Mouse (Mus musculus): ENCODE results near the gene Ckmt1. TPM values are rescaled to one million over a fixed set of nuclear protein-coding genes. Genes with fewer than 3 reads are reported as not detected.

Ckmt1 gene
- polyA plus RNA-seq, 1 experiment from 2014 or later: 19.6 TPM

Other genes starting within 250 kb of the Ckmt1 start
- not detected in 2 replicates for gene Tgm7, start 247.9 kb upstream of the Ckmt1 start, polyA plus RNA-seq (2016; fragmentation: Nextera tagmentation; extraction: Ambion mirVana)
- 31.8 and 32.8 TPM in 2 replicates for gene Adal, start 217.3 kb upstream of the Ckmt1 start, polyA plus RNA-seq (2016; fragmentation: Nextera tagmentation; extraction: Ambion mirVana)
- 21.1 and 22.0 TPM in 2 replicates for gene Lcmt2, start 217.1 kb upstream of the Ckmt1 start, polyA plus RNA-seq (2016; fragmentation: Nextera tagmentation; extraction: Ambion mirVana)
- gene Tubgcp4, start 187.1 kb upstream of the Ckmt1 start, polyA plus RNA-seq (2016; fragmentation: Nextera tagmentation; extraction: Ambion mirVana): 71.3 and 74.9 TPM in 2 replicates
- 11.2 and 11.7 TPM in 2 replicates for gene Zscan29, start 186.6 kb upstream of the Ckmt1 start, polyA plus RNA-seq (2016; fragmentation: Nextera tagmentation; extraction: Ambion mirVana)
- gene Trp53bp1, start 86.3 kb upstream of the Ckmt1 start, polyA plus RNA-seq (2016; fragmentation: Nextera tagmentation; extraction: Ambion mirVana): 177 and 178 TPM in 2 replicates
- 10.3 and 12.6 TPM in 2 replicates for gene Map1a, start 68.1 kb upstream of the Ckmt1 start, polyA plus RNA-seq (2016; fragmentation: Nextera tagmentation; extraction: Ambion mirVana)
- gene Ppip5k1, start 2.3 kb upstream of the Ckmt1 start, polyA plus RNA-seq (2016; fragmentation: Nextera tagmentation; extraction: Ambion mirVana): 13.0 and 13.1 TPM in 2 replicates
- not detected in 2 replicates for gene Strc, start 29.5 kb downstream of the Ckmt1 start, polyA plus RNA-seq (2016; fragmentation: Nextera tagmentation; extraction: Ambion mirVana)
- 497 and 518 TPM in 2 replicates for gene Pdia3, start 56.1 kb downstream of the Ckmt1 start, polyA plus RNA-seq (2016; fragmentation: Nextera tagmentation; extraction: Ambion mirVana)
- 4.1 and 4.5 TPM in 2 replicates for gene Catsper2, start 56.1 kb downstream of the Ckmt1 start, polyA plus RNA-seq (2016; fragmentation: Nextera tagmentation; extraction: Ambion mirVana)
- gene Ell3, start 86.6 kb downstream of the Ckmt1 start, polyA plus RNA-seq (2016; fragmentation: Nextera tagmentation; extraction: Ambion mirVana): 2.4 and 2.5 TPM in 2 replicates
- 470 and 490 TPM in 2 replicates for gene Serf2, start 91.5 kb downstream of the Ckmt1 start, polyA plus RNA-seq (2016; fragmentation: Nextera tagmentation; extraction: Ambion mirVana)
- 97.6 and 113 TPM in 2 replicates for gene Hypk, start 95.6 kb downstream of the Ckmt1 start, polyA plus RNA-seq (2016; fragmentation: Nextera tagmentation; extraction: Ambion mirVana)
- 0.46 and 0.79 TPM in 2 replicates for gene Serinc4, start 99.1 kb downstream of the Ckmt1 start, polyA plus RNA-seq (2016; fragmentation: Nextera tagmentation; extraction: Ambion mirVana)
- gene Mfap1b, start 116.4 kb downstream of the Ckmt1 start, polyA plus RNA-seq (2016; fragmentation: Nextera tagmentation; extraction: Ambion mirVana): 74.2 and 77.8 TPM in 2 replicates
- 32.0 and 35.3 TPM in 2 replicates for gene Mfap1a, start 149.0 kb downstream of the Ckmt1 start, polyA plus RNA-seq (2016; fragmentation: Nextera tagmentation; extraction: Ambion mirVana)
- 8.1 and 8.5 TPM in 2 replicates for gene Wdr76, start 149.0 kb downstream of the Ckmt1 start, polyA plus RNA-seq (2016; fragmentation: Nextera tagmentation; extraction: Ambion mirVana)

All from neural tube, embryonic 12.5 days (tissue).